Mouse (Mus musculus) heart, adult 8-10 months (tissue): Measurements from ENCODE around the gene Nxf3. TPM values are rescaled to one million over a fixed set of nuclear protein-coding genes. Genes with fewer than 3 reads are reported as not detected.
"Not testable (repeated sequence)": the region's sequence is repeated elsewhere in the genome, so short reads cannot be mapped to it uniquely, and the experiment has no call there.

Experiments used
- DNase-seq: peaks from one replicate; pipeline ENCODE4 v3.0.0; 2022; ENCODE audit warnings: low spot score
- total RNA-seq, 4 experiments: library from RNA; stranded (reverse); gene quantifications; 2 replicates each; pipeline ENCODE4 v1.2.4; 2022

The Nxf3 gene
- total RNA-seq = under 1 TPM in 1 of 4 experiments, not detected in 3; 0.08 TPM

GRCm38 (mm10) chrX:136085155-136085554 is at the start of gene Nxf3:
Gene Nxf3, minus strand, starts transcription at chrX:136085255.
- no peak for DNase-seq

- DNase-seq = no peak
These were observed 42.6 kb upstream of the Nxf3 start for GRCm38 (mm10) chrX:136127744-136128064.

- DNase-seq = no peak
These were observed 42.1 kb upstream of the Nxf3 start for GRCm38 (mm10) chrX:136127038-136127743.

- DNase-seq = no peak
These were observed 30.4 kb upstream of the Nxf3 start for GRCm38 (mm10) chrX:136115419-136115961.

- no peak for DNase-seq
These were observed 30.0 kb upstream of the Nxf3 start for GRCm38 (mm10) chrX:136115015-136115414.

GRCm38 (mm10) chrX:136107942-136108341 is 22.9 kb upstream of the Nxf3 start:
- no peak for DNase-seq

GRCm38 (mm10) chrX:136104724-136105088 is 19.7 kb upstream of the Nxf3 start:
- DNase-seq = no peak

GRCm38 (mm10) chrX:136104046-136104723 is 19.1 kb upstream of the Nxf3 start:
- DNase-seq = no peak

- DNase-seq = no peak
These were observed 9.4 kb upstream of the Nxf3 start for GRCm38 (mm10) chrX:136094421-136094820.

- no peak for DNase-seq
These were observed 7.6 kb upstream of the Nxf3 start for GRCm38 (mm10) chrX:136092497-136093279.

GRCm38 (mm10) chrX:136068020-136068419 is 17.0 kb downstream of the Nxf3 start, which contains the start of gene Bex2:
Gene Bex2, minus strand, starts transcription at chrX:136068236.
- DNase-seq = not testable (repeated sequence)

- DNase-seq = not testable (repeated sequence)
These were observed 17.7 kb downstream of the Nxf3 start for GRCm38 (mm10) chrX:136067201-136067991.

GRCm38 (mm10) chrX:136060698-136061097 is 24.4 kb downstream of the Nxf3 start:
- DNase-seq = no peak

- DNase-seq = no peak
These were observed 33.8 kb downstream of the Nxf3 start for GRCm38 (mm10) chrX:136051219-136051618.

GRCm38 (mm10) chrX:136047528-136047927 is 37.5 kb downstream of the Nxf3 start:
- peak; percentile 7 for DNase-seq

- DNase-seq = no peak
These were observed 41.3 kb downstream of the Nxf3 start for GRCm38 (mm10) chrX:136043726-136044125.

GRCm38 (mm10) chrX:136032799-136033763 is 52.0 kb downstream of the Nxf3 start, which contains the start of gene Arxes1:
Gene Arxes1, plus strand, starts transcription at chrX:136033367.
- not testable (repeated sequence) for DNase-seq

GRCm38 (mm10) chrX:136030331-136030730 is 54.7 kb downstream of the Nxf3 start:
- DNase-seq = no peak
